Mouse (Mus musculus) hindbrain, embryonic 14.5 days (tissue): Measurements from ENCODE around the gene Irf2bp2. TPM values are rescaled to one million over a fixed set of nuclear protein-coding genes. Genes with fewer than 3 reads are reported as not detected.

ENCODE experiments used
- ATAC-seq: fragments of 200-750 bp; cut with Nextera tagmentation; 2 replicates; pipeline ENCODE4 v1.8.0; 2017; ENCODE audit warnings: moderate number of reproducible peaks, mild to moderate bottlenecking, moderate TSS enrichment, moderate library complexity; ENCODE audit not compliant: low FRiP score
- DNase-seq: peaks from one replicate; pipeline ENCODE4 v3.0.0-alpha.2; 2015; ENCODE audit warnings: low spot score
- H3K27ac ChIP-seq: fragments of 300-500 bp; sonication (generic); 2 replicates; pipeline ENCODE4 v1.5.1; 2014; ENCODE audit warnings: mild to moderate bottlenecking, moderate library complexity
- H3K27me3 ChIP-seq: fragments of 300-500 bp; sonication (generic); 2 replicates; pipeline ENCODE4 v1.6.1; 2014; ENCODE audit warnings: mild to moderate bottlenecking, low read length, mixed read lengths; ENCODE audit not compliant: control insufficient read depth, insufficient read depth
- H3K36me3 ChIP-seq: fragments of 300-500 bp; sonication (generic); replicated peaks from 2 replicates; pipeline ENCODE4 v1.6.1; 2014; ENCODE audit not compliant: control insufficient read depth, insufficient read depth
- H3K4me1 ChIP-seq: fragments of 300-500 bp; sonication (generic); replicated peaks from 2 replicates; pipeline ENCODE4 v1.6.1; 2014; ENCODE audit warnings: antibody characterized with exemption, low read length, mixed read lengths; ENCODE audit not compliant: control insufficient read depth, insufficient read depth
- H3K4me2 ChIP-seq: fragments of 300-500 bp; sonication (generic); replicated peaks from 2 replicates; pipeline ENCODE4 v1.6.1; 2014; ENCODE audit warnings: mild to moderate bottlenecking, moderate library complexity
- H3K4me3 ChIP-seq: fragments of 300-500 bp; sonication (generic); replicated peaks from 2 replicates; pipeline ENCODE4 v1.5.1; 2014; ENCODE audit warnings: mild to moderate bottlenecking, low read length
- H3K9ac ChIP-seq: fragments of 300-500 bp; sonication (generic); 2 replicates; pipeline ENCODE4 v1.6.1; 2014
- H3K9me3 ChIP-seq: fragments of 300-500 bp; sonication (generic); 2 replicates; pipeline ENCODE4 v1.6.1; 2016; ENCODE audit warnings: low read length; ENCODE audit not compliant: control insufficient read depth
- WGBS: fragments of 180-500 bp; shearing (Covaris S2); extraction: QIAGEN DNeasy Blood & Tissue Kit; methylation state at CpG from one replicate; pipeline ENCODE4 v1.1.7; 2014; 5-methylcytosine and 5-hydroxymethylcytosine counted together
- polyA plus RNA-seq: library from polyadenylated mRNA; unstranded; fragments of >200 nt; fragmentation: Nextera tagmentation; extraction: Ambion mirVana; gene quantifications from 2 replicates; pipeline ENCODE4 v1.2.1, GENCODE M21; 2014

Irf2bp2 gene
- polyA plus RNA-seq, result 7.2 and 7.4 TPM in 2 replicates

GRCm38 (mm10) chr8:126593889-126594480, at the start of gene Irf2bp2:
Gene Irf2bp2 (minus strand): TSS chr8:126593986.
- no peaks in the 10 kb centered on the region for H3K27me3 ChIP-seq
- ATAC-seq (peak; percentile 69), DNase-seq (peak; percentile 92)
- H3K9ac ChIP-seq, result peak within 1 kb of the TSS; percentile 100
- under 1% methylated on average over 47 of the region's 56 CpGs for WGBS
- peak within 1 kb of the TSS; percentile 100 for H3K4me3 ChIP-seq
- peaks cover 51% of the 10 kb centered on the region for H3K4me1 ChIP-seq
- H3K36me3 ChIP-seq, result peaks cover 18% of the 10 kb centered on the region; the same call in 1 of the 2 replicates
- H3K9me3 ChIP-seq, result no peaks in the 10 kb centered on the region
- peak within 1 kb of the TSS; percentile 98 for H3K4me2 ChIP-seq
- H3K27ac ChIP-seq, result peak within 1 kb of the TSS; percentile 98

DNA sequence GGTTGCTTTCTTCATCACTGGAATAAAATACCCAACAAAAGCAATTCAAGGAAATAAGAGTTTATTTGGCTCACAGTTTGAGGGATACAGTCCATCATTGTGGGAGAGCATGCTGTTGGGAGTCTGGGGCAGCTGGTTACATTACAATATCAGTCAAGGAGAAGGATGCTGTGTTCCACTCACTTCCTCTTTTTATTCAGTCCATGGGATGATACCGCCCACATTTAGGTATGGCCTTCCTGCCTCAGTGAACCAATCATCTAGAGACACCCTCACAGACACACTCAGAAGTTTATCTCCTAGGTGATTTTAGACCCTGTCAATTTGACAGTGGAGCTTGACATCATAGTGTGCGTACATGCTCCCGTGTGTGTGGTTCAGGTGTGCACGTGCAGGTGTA, 48.9 kb upstream of the Irf2bp2 start:
- Histone ChIP-seq H3K4me2 (no peak overlapping the region), H3K9me3 (no peaks in the 10 kb centered on the region), H3K9ac (no peak overlapping the region), H3K4me3 (no peak overlapping the region), H3K27ac (no peak overlapping the region), H3K27me3 (no peaks in the 10 kb centered on the region), H3K36me3 (no peaks in the 10 kb centered on the region), H3K4me1 (no peaks in the 10 kb centered on the region)
- DNase-seq (no peak), ATAC-seq (no peak)
- 94% methylated on average over 4 of the region's 4 CpGs for whole genome bisulfite sequencing

- ATAC-seq (no peak), DNase-seq (no peak)
- H3K27ac ChIP-seq, result no peak overlapping the region
- 84% methylated on average over 3 of the region's 3 CpGs for WGBS
- H3K4me3 ChIP-seq, result no peak overlapping the region
- H3K9ac ChIP-seq, result no peak overlapping the region
- no peaks in the 10 kb centered on the region for H3K27me3 ChIP-seq
- no peaks in the 10 kb centered on the region for H3K4me1 ChIP-seq
- H3K9me3 ChIP-seq, result no peaks in the 10 kb centered on the region
- no peak overlapping the region for H3K4me2 ChIP-seq
- H3K36me3 ChIP-seq, result no peaks in the 10 kb centered on the region
Measured at GRCm38 (mm10) chr8:126641568-126642295, 47.9 kb upstream of the Irf2bp2 start.

GRCm38 (mm10) chr8:126639161-126639560, 45.4 kb upstream of the Irf2bp2 start:
- WGBS, result 88% methylated on average over 3 of the region's 3 CpGs
- Histone ChIP-seq H3K9ac (no peak overlapping the region), H3K4me1 (no peaks in the 10 kb centered on the region), H3K4me3 (no peak overlapping the region), H3K36me3 (no peaks in the 10 kb centered on the region), H3K27me3 (no peaks in the 10 kb centered on the region), H3K27ac (no peak overlapping the region), H3K9me3 (no peaks in the 10 kb centered on the region), H3K4me2 (no peak overlapping the region)
- ATAC-seq (no peak), DNase-seq (no peak)

GRCm38 (mm10) chr8:126638027-126638426, 44.2 kb upstream of the Irf2bp2 start:
- H3K4me1 ChIP-seq, result no peaks in the 10 kb centered on the region
- H3K9me3 ChIP-seq, result no peaks in the 10 kb centered on the region
- H3K27me3 ChIP-seq, result no peaks in the 10 kb centered on the region
- H3K4me3 ChIP-seq, result no peak overlapping the region
- WGBS, result 71% methylated on average over 8 of the region's 8 CpGs
- ATAC-seq (no peak), DNase-seq (no peak)
- H3K27ac ChIP-seq, result no peak overlapping the region
- no peak overlapping the region for H3K4me2 ChIP-seq
- no peaks in the 10 kb centered on the region for H3K36me3 ChIP-seq
- no peak overlapping the region for H3K9ac ChIP-seq

DNA sequence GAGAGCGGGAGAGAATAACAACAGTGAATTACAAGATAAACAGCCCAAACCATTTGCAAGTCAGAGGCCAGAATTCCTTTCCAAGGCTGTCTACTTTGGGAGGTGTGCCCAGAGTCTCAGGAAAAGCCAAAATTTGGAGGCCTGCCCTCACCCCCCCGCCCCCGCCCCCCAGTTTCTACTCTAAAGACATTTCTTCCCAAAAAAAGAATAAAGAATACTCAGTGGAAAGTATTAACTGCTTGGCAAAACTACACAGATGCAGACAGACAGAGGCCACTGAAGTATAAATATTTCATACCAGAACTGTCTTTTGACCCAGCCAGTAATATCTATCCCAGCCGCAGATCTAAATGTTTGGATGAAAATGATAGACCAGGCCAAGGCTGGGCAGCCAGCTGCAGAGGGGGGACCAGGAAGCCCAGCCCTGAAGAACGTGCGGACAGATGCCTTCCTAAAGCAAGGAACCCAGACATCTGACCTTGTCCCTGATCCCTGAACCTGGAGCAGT, 40.8 kb upstream of the Irf2bp2 start:
- ATAC-seq (no peak), DNase-seq (no peak)
- Histone ChIP-seq H3K27ac (no peak overlapping the region), H3K9ac (no peak overlapping the region), H3K9me3 (no peaks in the 10 kb centered on the region; the same call in 1 of the 2 replicates), H3K36me3 (no peaks in the 10 kb centered on the region), H3K4me1 (no peaks in the 10 kb centered on the region), H3K4me3 (no peak overlapping the region), H3K27me3 (no peaks in the 10 kb centered on the region), H3K4me2 (no peak overlapping the region)
- 80% methylated on average over 6 of the region's 6 CpGs for WGBS

GRCm38 (mm10) chr8:126628616-126629015, 34.8 kb upstream of the Irf2bp2 start:
- ATAC-seq (no peak), DNase-seq (no peak)
- H3K4me2 ChIP-seq, result no peak overlapping the region
- no peaks in the 10 kb centered on the region for H3K4me1 ChIP-seq
- peaks cover 3% of the 10 kb centered on the region; the same call in 1 of the 2 replicates for H3K9me3 ChIP-seq
- no peak overlapping the region for H3K27ac ChIP-seq
- no peaks in the 10 kb centered on the region for H3K27me3 ChIP-seq
- H3K4me3 ChIP-seq, result no peak overlapping the region
- no peaks in the 10 kb centered on the region for H3K36me3 ChIP-seq
- H3K9ac ChIP-seq, result no peak overlapping the region
- WGBS, result 98% methylated on average over 3 of the region's 3 CpGs

DNA sequence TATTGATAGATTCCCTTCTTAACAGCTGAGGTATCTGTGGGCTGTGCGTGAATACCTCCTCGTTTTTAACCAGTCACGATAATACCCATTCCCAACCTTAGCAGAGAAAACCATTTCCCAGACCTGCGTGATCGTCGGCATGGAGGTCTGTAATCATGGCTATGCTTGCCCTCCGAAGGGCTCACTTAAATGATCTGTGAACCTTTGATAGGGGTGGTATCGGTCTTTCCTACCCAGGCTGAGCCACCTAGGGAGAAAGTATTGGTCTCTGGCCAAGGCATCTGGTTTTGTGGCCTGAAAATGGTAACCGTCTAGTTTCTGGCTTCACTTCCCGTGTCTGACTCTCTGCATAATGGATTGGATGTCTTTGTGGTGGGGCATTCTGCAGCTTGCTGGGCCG, 32.6 kb upstream of the Irf2bp2 start:
- H3K27me3 ChIP-seq, result no peaks in the 10 kb centered on the region
- DNase-seq (no peak), ATAC-seq (no peak)
- WGBS, result 90% methylated on average over 11 of the region's 11 CpGs
- no peak overlapping the region for H3K4me2 ChIP-seq
- H3K36me3 ChIP-seq, result no peaks in the 10 kb centered on the region
- peaks cover 3% of the 10 kb centered on the region; the same call in 1 of the 2 replicates for H3K9me3 ChIP-seq
- no peak overlapping the region for H3K4me3 ChIP-seq
- H3K4me1 ChIP-seq, result no peaks in the 10 kb centered on the region
- no peak overlapping the region for H3K9ac ChIP-seq
- no peak overlapping the region for H3K27ac ChIP-seq

DNA sequence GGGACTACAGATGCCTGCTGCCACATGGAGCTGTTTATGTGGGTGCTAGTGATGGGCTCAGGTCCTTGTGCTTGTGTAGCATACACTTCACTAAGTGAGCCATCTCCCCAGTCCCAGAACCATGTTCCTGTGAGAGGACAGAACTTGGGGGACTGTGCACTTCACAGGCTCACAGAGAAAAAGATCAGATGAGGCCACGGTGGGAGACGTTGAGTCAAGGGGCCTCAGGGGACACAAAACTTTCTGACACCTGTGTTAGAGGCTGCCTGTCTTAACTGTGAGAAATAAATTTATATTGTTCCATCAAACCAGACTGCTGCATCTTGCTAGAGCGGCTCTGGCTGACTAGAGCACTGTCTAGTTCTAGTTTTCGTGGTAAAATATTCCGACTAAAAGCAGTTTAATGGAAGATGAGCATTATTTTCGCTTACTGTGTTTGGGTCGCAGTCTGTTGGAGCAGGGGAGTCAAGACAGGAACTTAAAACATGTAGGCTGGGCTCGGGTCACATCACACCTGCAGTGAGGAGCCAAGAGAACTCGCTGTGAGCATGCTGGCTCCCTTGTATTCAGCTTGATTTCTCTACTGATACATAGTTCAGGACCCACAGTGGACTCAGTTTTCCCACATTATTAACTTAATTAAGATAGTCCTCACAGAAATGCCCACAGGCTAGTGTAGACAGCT, 28.5 kb upstream of the Irf2bp2 start:
- H3K9me3 ChIP-seq, result no peaks in the 10 kb centered on the region
- H3K9ac ChIP-seq, result no peak overlapping the region
- no peak for DNase-seq
- no peak overlapping the region for H3K4me3 ChIP-seq
- no peaks in the 10 kb centered on the region for H3K4me1 ChIP-seq
- no peaks in the 10 kb centered on the region for H3K27me3 ChIP-seq
- H3K4me2 ChIP-seq, result no peak overlapping the region
- H3K27ac ChIP-seq, result no peak overlapping the region
- H3K36me3 ChIP-seq, result no peaks in the 10 kb centered on the region
- 92% methylated on average over 9 of the region's 9 CpGs for WGBS
- ATAC-seq, result no peak
